Mouse (Mus musculus): ENCODE results near the gene Atp2a2. TPM values are rescaled to one million over a fixed set of nuclear protein-coding genes. Genes with fewer than 3 reads are reported as not detected.
A peak's percentile ranks its signal among the peaks of the same experiment; 100 is the strongest.
"Not testable (repeated sequence)": the region's sequence is repeated elsewhere in the genome, so short reads cannot be mapped to it uniquely, and the experiment has no call there.

Gene Atp2a2
- total RNA-seq, 2 experiments from 2014 or later, result 11,843 to 11,873 TPM

DNA sequence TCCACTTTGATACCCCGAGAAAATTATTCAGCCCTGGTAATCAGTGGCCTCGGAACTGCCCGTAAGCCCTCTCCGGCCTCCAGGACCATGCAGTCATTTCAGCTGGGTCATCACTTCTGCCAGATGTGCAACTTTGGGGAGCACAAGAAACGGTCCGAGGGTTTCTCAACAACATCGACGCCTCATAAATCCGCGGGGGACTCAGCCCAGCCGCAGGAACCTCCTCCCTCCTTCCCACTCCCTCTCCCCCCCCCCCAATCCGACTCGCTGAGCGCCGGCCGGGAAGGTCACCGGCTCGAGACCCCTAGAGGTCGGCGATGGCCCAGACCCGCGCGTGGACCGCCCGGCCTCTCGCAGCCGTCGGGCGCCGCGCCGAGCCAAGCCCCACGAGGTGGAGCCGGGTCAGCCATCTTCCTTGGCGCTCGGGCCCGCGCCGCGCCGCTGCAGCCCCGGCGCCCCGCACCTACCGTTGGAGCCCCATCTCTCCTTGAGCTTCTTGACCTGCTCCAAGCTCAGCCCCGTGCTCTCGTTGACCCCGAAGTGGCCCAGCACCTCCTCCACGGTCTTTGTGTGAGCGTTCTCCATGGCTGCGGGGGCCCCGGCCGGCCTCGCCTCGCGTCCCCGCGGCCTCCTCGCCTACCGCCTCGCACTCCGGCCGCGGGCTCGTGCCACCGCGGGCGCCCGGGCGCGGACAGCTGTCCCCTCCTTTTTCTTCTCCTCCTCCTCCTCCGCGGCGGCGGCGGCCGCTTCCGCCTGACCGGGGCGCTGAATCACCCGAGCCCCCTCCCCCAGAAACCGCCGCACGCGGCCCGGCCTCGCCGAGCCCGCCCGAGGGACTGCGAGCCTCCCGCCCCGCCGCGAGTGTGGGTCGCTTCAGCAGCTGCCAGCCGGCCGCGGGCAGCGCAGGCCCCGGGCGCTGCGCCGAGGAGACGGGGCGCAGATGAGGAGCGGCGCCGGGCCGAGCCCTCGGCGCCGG is 636 bp downstream of the Atp2a2 start:
- DNase-seq, result peak; percentile 69 to 78
- intact Hi-C loops (cut with DNase I), result loop anchor here (2.0 to 5.0 kb wide), 5 partner anchors 45 to 277 kb away; partner anchors contain the start of genes Anapc7, Camkk2 and P2rx4

DNA sequence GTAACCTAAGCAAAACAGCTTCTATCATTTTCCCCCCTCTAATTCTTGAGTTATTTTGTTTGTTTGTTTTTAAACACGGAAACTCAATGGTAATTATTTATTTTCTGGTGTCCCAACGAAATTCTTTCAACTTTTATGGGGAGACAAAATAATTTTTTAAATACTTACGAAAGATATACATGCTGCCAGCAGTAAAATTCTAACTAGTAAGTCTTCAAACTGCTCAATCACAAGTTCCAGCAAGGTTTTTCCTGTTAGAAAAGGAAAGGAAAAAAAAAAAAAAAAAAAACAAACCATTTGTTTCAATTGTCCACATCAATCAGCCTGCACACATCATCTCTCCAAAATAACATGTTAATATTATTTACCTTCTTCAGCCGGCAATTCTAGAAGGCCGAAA is 1.5 kb downstream of the Atp2a2 start:
- DNase-seq, result no peak
- intact Hi-C loops (cut with DNase I), result loop anchor here (2.0 to 5.0 kb wide), 3 partner anchors 78 to 278 kb away; partner anchors contain the start of genes Anapc7, Camkk2 and P2rx4

DNA sequence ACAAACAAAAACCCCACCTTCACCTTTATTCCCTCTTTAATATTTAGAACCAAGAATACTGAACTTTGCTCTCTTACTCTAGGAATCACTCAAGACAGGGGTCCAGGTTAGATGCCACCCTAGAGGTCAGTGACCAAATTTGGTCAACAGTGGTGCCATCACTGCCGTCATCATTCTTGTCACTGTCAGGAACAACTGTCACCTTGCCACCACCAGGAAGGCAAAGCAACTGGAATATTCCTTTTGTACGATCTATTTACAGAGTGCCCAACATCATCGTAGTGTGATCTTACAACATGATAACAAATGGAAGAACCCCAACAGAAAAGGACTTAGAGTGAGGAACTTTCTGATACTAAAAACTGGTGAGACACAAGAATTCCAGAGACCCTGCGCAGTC is 1.9 kb downstream of the Atp2a2 start:
- no peak for DNase-seq
- intact Hi-C loops (cut with DNase I), result loop anchor here (2.0 to 5.0 kb wide), 3 partner anchors 78 to 279 kb away; partner anchors contain the start of genes Anapc7, Camkk2 and P2rx4

DNA sequence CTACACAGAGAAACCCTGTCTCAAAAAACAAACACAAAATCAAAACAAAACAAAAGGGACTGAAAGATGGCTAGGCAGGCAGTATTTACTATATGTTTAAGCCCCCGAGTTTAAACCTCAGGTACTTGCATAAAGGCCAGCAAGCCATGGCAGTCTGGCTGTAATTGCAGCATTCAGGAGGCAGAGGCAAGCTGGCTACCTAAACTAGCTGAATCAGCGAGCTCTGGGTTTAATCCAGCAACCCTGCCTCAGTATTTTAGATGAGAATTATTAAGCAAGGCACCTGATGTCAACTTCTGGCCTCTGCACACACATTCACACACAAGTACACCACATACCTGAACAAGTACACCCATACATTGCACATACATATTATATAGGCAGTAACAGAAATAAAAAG is 4.0 kb downstream of the Atp2a2 start:
- DNase-seq, result no peak
- intact Hi-C loops (cut with DNase I), result no loop called here

DNA sequence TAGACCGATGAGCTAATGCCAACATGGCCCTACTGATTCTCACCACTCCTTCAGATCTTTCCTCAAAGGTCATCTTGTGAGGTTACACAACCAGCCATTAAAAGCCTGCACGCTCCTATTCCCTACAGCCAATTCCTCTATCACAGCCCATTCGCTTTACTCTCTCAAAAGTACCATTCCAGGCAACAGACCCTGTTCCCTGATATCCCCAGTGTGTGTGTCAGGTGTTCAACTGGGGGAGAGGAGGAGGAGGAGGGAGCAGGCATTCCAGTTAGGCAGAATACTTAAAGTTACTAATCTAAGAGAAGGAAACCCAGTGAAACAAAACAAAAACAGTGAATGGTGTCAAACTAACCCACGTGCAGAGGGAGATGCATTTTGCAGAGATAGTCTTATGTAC is 5.0 kb downstream of the Atp2a2 start:
- intact Hi-C loops (cut with DNase I), result no loop called here
- no peak for DNase-seq

DNA sequence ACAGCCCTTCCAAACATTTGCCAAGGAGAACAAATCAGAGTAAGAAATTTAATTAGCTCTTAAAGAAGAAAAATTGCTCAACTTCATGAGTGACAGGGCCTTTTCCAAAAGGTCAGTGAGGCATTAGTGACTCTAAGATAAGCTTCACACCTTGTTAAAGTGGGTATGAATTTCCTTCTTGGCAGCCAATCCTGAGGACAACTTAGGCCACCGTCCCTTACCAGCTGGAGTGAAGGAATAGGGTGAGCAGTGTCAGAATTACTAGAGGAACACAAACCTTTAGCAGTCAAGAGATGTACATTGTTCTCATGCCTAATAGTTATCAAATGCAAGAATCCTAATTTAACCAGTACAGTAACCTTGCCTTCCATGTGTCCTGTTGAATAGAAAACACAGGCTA is 7.6 kb downstream of the Atp2a2 start:
- DNase-seq, result no peak
- intact Hi-C loops (cut with DNase I), result no loop called here

DNA sequence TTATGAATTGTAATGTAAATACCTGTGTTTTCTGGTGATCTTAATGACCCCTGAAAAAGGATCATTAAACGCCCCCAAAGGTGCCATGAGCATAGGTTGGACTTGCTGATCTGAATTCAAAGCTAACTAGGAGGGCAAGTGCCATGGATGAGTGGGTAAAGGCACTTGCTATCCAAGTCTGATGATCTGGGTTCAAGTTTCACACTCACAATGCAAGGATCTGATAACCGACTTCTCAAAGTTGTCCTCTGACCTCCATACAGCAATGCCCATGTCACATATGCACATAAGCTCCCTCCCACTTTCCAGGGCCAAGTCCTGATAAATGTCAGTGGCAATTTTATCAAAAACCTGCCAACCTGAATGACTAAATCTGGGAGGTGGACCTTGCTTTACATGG is 9.0 kb downstream of the Atp2a2 start:
- intact Hi-C loops (cut with DNase I), result no loop called here
- no peak for DNase-seq

DNA sequence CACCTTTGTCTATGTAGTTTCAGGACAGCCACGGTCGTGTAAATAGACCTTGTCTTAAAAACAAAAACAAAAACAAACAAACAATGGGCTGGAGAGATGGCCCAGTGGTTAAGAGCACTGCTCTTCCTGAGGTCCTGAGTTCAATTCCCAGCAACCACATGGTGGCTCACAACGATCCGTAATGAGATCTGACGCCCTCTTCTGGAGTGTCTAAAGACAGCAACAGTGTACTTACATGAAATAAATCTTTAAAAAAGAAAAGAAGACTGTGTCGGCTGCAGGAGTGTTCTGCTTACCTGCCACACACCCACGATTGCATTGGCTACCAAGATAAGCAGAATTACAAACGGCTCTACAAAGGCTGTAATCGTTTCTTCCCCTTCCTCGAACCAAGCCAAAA is 10.6 kb downstream of the Atp2a2 start:
- intact Hi-C loops (cut with DNase I), result no loop called here
- DNase-seq, result no peak

DNA sequence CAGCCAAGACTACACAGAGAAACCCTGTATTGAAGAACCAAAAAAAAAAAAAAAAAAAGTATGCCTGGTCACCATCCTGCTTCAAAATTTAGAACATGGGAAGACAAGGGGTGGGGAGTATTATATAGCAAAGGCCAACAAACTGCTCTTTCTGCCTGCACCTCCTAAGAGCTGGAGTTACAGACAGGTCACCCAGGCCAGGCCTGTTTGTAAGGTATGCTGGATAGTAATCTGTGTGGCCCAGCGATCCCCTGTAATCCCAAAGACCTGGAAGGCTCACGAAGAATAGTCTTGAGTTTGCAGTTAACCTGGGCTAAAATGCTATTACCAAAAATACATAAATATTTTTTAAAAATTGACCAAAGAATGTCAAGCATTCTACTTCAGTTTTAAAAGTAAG is 11.9 kb downstream of the Atp2a2 start:
- DNase-seq, result no peak

DNA sequence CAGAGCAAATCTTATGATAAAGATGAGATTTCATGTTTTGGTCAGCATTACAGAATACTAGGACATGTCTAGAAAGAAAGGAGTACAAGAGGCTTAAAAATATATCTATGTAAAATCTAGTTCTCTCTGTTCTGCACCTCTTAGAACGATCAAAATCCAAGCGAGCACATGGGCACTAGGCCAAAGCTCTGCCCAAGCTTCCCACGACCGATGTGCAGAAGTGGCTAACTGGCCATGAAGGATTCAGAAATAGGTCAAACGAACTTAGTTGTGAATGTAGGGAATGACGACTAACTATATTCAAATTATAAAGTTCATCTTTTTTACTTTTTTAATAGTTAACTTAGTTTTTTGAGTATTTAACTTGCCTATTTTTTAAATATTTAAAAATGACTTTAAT is 14.2 kb downstream of the Atp2a2 start:
- intact Hi-C loops (cut with DNase I), result no loop called here
- no peak for DNase-seq

More for the DNA sequence above, 11.9 kb downstream of the Atp2a2 start:
- intact Hi-C loops (cut with DNase I), result no loop called here

DNA sequence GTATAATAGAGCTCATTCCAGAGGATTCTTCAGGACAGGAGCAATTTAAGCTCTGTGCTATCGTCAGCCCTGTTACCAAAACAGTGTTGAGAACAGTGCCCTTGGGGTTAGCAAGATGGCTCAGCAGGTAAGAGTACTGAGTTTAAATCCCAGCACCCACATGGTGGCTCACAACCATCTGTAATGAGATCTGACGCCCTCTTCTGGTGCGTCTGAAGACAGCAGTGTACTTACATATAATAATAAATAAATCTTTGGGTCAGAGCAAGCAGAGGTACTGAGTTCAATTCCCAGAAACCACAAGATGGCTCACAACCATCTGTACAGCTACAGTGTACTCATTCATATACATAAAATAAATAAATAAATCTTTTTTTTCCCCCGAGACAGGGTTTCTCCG is 15.8 kb downstream of the Atp2a2 start:
- DNase-seq; intact Hi-C loops (cut with DNase I): not testable (repeated sequence)

DNA sequence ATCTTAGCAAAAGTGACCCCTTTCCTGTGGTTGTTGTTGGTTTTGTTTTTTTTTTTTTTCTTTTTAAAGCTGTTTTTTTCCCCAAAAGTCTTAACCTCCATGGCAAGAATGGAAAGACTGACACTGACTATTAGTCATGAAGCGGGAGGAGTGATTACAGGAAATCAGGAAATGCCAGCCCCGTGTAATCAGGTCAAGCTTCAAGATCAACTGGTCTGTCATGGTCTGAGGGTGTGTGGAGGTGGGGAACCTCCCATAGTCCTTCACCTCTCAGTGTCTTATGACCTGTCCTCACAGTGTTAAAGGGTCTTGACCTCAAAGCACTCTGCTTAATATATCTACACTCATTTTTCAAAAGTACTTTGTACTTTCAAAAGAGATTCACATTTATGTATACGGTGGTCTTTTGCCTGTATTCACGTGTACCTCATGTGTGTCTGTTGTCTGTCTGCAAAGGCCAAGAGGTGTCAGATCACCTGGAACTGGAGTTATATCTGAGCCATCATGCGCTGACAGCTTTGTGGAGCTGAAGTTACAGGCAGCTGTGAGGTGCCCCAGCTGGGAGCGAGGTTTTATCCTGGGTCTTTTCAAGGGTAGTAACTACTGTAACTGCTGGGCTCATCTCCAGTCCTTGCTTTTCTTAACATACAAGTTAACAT is 19.2 kb downstream of the Atp2a2 start:
- intact Hi-C loops (cut with DNase I), result no loop called here
- DNase-seq, result no peak

DNA sequence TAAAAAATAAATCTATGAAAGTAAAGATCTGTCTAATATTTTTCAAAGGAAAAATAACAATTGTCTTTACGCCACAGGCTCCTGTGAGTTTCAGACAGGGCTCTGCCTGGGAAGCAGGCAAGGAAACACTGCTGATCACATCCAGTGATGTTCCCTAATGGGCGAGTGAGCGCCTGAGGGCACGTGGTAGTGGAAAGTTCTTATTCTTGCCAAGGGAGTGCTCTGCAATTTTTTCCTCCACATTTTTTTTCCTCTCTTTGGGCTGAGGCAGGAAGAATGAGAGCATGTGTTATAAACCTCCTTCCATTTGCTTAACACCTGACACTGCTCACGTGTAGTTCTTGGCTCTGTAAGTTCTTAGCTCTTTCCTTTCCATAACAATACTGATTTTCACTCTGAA is 20.2 kb downstream of the Atp2a2 start:
- intact Hi-C loops (cut with DNase I), result no loop called here
- peak in 1 of 2 experiments; percentile 54 for DNase-seq

DNA sequence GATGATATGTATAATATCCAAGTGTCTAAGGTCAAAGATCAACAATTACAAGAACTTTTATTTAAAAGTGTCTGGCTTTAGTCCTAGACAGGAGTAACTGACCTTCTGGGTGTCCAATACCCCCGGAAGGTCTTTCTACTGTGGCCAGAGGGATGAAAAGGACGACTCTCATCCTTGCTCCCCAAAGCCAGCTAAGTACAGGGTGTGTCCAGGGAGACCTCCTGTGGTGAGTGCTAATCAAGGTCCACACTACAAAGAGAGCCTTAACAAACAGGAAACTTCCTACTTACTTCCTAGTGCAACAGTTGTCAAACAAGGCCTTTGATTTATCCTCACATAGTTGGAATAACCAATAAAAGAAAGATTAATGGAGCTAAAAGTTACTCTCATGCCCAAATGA is 22.9 kb downstream of the Atp2a2 start:
- DNase-seq, result no peak
- intact Hi-C loops (cut with DNase I), result no loop called here

DNA sequence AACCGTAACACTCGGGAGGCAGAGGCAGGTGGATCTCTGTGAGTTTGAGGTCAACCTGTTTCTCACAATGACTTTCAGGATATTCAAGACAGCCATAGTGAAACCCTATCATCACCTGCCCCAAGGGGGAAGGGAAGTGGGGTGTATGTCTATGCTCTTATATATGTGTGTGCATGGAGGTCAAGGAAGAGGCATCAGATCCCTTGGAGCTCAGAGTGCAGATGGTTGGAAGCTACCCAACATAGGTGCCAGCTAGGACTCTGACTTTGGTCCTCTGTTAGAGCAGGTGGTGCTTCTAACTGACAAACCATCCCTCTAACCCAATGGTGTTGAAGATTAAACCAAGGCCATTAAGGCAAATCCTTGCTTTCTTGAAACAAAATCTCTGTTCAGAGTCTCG is 24.5 kb downstream of the Atp2a2 start:
- intact Hi-C loops (cut with DNase I), result no loop called here
- no peak for DNase-seq

DNA sequence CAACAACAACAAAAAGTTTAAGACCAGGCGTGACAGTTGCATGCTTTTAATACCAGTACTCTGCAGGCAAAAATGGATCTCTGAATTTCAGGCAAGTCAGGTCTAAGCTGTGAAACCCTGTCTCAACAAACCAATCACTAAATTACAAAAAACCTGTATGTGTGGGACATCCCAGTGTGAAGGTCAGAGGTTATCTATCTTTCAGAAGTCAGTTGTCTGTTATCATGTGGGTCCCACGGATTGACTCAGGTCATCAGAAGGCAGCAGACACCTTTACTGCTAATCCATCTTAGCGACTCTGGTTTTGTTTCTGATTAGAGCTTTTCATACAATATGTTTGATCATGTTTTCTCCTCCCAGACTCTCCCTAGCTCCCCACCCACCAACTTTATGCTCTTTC is 25.9 kb downstream of the Atp2a2 start:
- intact Hi-C loops (cut with DNase I), result no loop called here
- DNase-seq, result no peak

DNA sequence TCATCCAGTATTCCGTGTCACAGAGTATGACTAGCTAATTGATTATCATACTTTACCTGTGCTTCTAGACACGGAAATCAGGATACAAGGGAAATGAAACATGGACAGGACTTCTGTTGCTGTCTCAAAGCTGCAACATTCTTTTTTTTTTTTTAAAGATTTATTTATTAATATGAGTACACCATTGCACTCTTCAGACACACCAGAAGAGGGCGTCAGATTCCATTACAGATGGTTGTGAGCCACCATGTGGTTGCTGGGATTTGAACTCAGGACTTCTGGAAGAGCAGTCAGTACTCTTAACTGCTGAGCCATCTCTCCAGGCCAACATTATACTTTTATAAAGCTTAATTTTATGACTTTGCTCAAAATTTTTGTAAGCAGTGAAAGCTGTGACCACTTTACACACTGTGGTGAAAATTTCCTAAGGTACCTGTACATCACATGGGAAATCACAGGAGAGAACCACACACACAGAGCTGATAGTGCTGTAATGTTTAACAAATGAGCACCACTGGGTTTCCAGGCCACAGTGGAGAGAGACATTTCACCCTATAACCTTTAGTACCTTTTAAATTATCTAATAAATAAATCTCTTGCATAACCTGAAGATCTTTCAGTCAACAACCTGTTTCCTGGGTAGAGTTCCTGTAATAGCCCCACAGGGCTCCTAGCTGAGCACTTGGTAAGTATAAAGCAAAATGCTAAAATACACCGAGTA is 27.2 kb downstream of the Atp2a2 start:
- intact Hi-C loops (cut with DNase I), result no loop called here
- no peak for DNase-seq

DNA sequence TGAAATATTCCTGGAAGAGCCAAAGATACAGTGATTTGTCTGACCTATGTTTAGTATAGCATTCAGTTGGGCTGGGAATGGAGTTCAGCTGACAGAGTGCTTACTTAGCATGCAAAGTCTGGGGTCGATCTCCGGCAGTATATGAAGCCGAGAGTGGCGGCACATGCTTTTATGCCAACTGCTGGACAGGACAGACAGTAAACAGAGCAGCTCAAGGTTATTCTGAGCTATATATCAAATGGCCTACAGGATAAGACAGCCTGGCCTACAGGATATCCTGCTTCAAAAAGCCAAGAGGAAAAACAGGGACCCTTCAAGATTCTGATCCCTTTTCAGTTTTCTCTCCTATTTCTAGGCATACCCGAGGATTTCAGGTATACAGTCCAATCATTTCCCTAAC is 30.4 kb downstream of the Atp2a2 start:
- DNase-seq, result no peak
- intact Hi-C loops (cut with DNase I), result no loop called here

DNA sequence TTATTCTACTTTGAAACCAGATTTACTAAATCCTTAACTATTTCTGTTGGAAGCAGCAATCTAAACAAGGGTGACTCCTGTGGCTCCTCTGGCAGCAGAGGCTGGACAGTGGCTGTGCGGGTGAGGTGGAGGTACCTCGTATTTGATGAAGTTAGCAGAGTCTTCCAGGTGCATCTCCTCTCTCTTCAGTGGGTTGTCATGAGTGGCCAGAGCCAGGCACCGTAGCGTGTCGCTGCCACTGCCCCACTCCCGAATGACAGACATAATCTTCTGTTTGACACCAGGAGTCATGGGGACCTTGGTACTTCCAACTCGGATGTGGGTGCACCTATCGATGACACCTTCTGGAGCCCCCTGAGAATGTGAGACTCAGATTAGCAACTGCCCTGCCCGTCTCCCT is 40.6 kb downstream of the Atp2a2 start:
- intact Hi-C loops (cut with DNase I), result no loop called here
- DNase-seq, result no peak

DNA sequence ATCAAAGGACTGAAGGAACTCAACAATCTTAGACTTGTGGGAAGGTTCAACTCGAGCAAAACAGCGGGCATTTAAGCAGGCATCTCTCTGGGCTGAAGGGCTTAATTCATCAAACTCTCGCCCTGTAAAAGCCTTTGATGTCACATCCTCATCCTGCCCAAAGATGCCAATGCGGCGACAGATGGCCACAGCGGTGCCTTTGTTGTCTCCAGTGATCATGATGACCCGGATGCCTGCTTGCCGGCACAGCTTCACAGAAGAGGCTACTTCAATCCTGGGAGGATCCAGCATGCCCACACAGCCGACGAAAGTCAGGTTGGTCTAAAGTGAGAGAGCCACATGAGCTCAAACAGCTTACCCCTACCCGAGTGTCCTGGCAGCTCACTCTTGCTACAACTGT is 41.4 kb downstream of the Atp2a2 start:
- DNase-seq, result no peak
- intact Hi-C loops (cut with DNase I), result no loop called here

DNA sequence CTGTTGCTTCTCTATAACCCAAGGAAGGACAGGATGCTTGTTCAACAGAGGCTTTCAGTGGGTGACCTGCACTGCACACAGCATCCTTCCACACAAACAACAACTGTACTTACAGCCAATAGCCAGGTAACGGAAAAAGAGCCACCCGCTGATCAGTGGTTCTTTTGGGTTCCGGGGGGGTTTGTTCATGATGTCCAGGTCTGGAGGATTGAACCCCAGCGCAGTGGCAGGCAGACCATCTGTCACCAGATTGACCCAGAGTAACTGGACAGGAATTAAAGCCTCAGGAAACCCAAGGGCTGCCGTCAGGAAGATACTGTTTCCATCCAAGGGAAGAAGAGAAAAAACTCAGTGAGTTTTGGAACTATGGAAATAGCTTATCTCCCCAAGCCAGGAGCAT is 42.7 kb downstream of the Atp2a2 start:
- intact Hi-C loops (cut with DNase I), result no loop called here
- DNase-seq, result no peak
